Mouse (Mus musculus) CH12.LX (cell line): ENCODE data around the gene Cend1.

ENCODE experiments used
- BHLHE40 ChIP-seq: IDR thresholded peaks from 2 replicates; pipeline ENCODE4 v1.6.1; 2011; ENCODE audit warnings: mild to moderate bottlenecking, low read depth, low read length, improper control_type of control experiment
- CTCF ChIP-seq, 2 experiments: IDR thresholded peaks in 1 of 2; conservative IDR thresholded peaks in 1 of 2; 2 replicates each; pipeline ENCODE4 v1.5.1; 2011 to 2012; ENCODE audit warnings: low read depth in 2 of 2, low read length in 2 of 2, improper control_type of control experiment in 1 of 2, inconsistent platforms in 1 of 2, mild to moderate bottlenecking in 1 of 2, moderate library complexity in 1 of 2
- MAZ ChIP-seq: IDR thresholded peaks from 2 replicates; pipeline ENCODE4 v1.6.1; 2012; ENCODE audit warnings: low read depth, mild to moderate bottlenecking, inconsistent platforms, low read length, improper control_type of control experiment, moderate library complexity
- MEF2A ChIP-seq: IDR thresholded peaks from 2 replicates; pipeline ENCODE4 v1.6.1; 2014; ENCODE audit warnings: low read depth, mild to moderate bottlenecking, inconsistent platforms, low read length, improper control_type of control experiment, borderline replicate concordance
- MYC ChIP-seq: IDR thresholded peaks from 2 replicates; pipeline ENCODE4 v1.6.1; 2011; ENCODE audit warnings: low read depth, mild to moderate bottlenecking, improper control_type of control experiment, low read length
- NRF1 ChIP-seq: IDR thresholded peaks from 2 replicates; pipeline ENCODE4 v1.6.1; 2014; ENCODE audit warnings: low read depth, mild to moderate bottlenecking, inconsistent platforms, low read length, improper control_type of control experiment, moderate library complexity
- POLR2A ChIP-seq: IDR thresholded peaks from 2 replicates; pipeline ENCODE4 v1.6.1; 2011; ENCODE audit warnings: low read depth, mild to moderate bottlenecking, improper control_type of control experiment, low read length
- RCOR1 ChIP-seq: conservative IDR thresholded peaks from 2 replicates; pipeline ENCODE4 v1.6.1; 2012; ENCODE audit warnings: low read depth, mild to moderate bottlenecking, inconsistent platforms, low read length, improper control_type of control experiment
- SIN3A ChIP-seq: IDR thresholded peaks from 2 replicates; pipeline ENCODE4 v1.6.1; 2012; ENCODE audit warnings: low read length, improper control_type of control experiment, inconsistent platforms
- USF2 ChIP-seq: conservative IDR thresholded peaks from 2 replicates; pipeline ENCODE4 v1.6.1; 2011; ENCODE audit warnings: low read depth, low read length, improper control_type of control experiment
- ZMIZ1 ChIP-seq: IDR thresholded peaks from 2 replicates; pipeline ENCODE4 v1.6.1; 2012; ENCODE audit warnings: low read depth, mild to moderate bottlenecking, inconsistent platforms, low read length, improper control_type of control experiment

DNA sequence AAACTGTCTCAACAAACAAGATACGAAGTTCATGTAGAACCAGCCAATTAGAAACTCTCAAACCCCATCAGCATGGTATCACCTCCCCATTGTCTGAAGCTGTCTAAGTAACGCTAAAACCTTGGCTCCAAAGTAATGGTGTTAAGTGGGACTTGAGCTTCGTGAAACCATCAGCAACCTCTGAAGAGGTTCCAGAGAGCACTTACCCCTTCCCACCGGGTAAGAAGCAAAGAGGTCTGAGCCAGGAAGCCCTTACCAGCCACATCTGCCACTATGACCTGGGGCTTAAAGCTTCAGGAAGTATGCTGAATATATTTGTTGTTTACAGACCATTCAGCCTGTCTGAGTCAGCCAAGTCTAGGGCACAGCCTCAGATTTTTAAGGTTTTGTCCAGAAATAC, 23.8 kb downstream of the Cend1 start:
- TF ChIP-seq CTCF (conservative IDR thresholded peaks at IDR 0.05 in 1 of 2, IDR thresholded peaks at IDR 0.05 in 1 of 2; ENCODE audit: low read depth in 2 of 2, low read length in 2 of 2) (no peak), MAZ (no peak), ZMIZ1 (no peak), NRF1 (no peak), USF2 (no peak), RCOR1 (no peak), SIN3A (no peak), MYC (no peak), BHLHE40 (no peak), MEF2A (no peak), POLR2A (no peak)
